Mouse (Mus musculus): Measurements from ENCODE around the gene Prkag1. TPM values are rescaled to one million over a fixed set of nuclear protein-coding genes. Genes with fewer than 3 reads are reported as not detected.

Prkag1 gene
- polyA plus RNA-seq, 1 experiment from 2014 or later, result 81.4 TPM

GRCm38 (mm10) chr15:98777005-98777616 lies 54.2 kb downstream of the Prkag1 start:
- WGBS, result 1% methylated on average over 19 of the region's 19 CpGs
- no peak for ATAC-seq (ENCODE audit: insufficient number of reproducible peaks, insufficient read depth, low FRiP score, low TSS enrichment, low read depth)
- peak overlapping the region; percentile 50 for H3K4me2 ChIP-seq
- H3K4me3 ChIP-seq (replicated peaks), result peak overlapping the region; percentile 31
- H3K36me3 ChIP-seq, result no peaks in the 10 kb centered on the region
- peaks cover 100% of the 10 kb centered on the region for H3K27me3 ChIP-seq
- H3K4me1 ChIP-seq (replicated peaks), result peaks cover 38% of the 10 kb centered on the region
- no peak overlapping the region for H3K27ac ChIP-seq
- peaks cover 4% of the 10 kb centered on the region; the same call in 1 of the 2 replicates for H3K9me3 ChIP-seq
- no peak overlapping the region for H3K9ac ChIP-seq (replicated peaks)

- H3K36me3 ChIP-seq, result no peaks in the 10 kb centered on the region
- H3K27ac ChIP-seq, result peak overlapping the region; percentile 45; the same call in 1 of the 2 replicates
- peaks cover 100% of the 10 kb centered on the region for H3K27me3 ChIP-seq
- peaks cover 4% of the 10 kb centered on the region; the same call in 1 of the 2 replicates for H3K9me3 ChIP-seq
- peak overlapping the region; percentile 50 for H3K4me2 ChIP-seq
- under 1% methylated on average over 61 of the region's 62 CpGs for WGBS
- peaks cover 41% of the 10 kb centered on the region for H3K4me1 ChIP-seq (replicated peaks)
- H3K4me3 ChIP-seq (replicated peaks), result peak overlapping the region; percentile 31
- peak overlapping the region; percentile 27 for H3K9ac ChIP-seq (replicated peaks)
- peak; percentile 18; the same call in 1 of the 2 replicates for ATAC-seq (ENCODE audit: insufficient number of reproducible peaks, insufficient read depth, low FRiP score, low TSS enrichment, low read depth)
Observed at GRCm38 (mm10) chr15:98776280-98777004, 54.9 kb downstream of the Prkag1 start.

GRCm38 (mm10) chr15:98775533-98775932 lies 55.8 kb downstream of the Prkag1 start:
- H3K4me1 ChIP-seq (replicated peaks), result peaks cover 41% of the 10 kb centered on the region
- peaks cover 4% of the 10 kb centered on the region; the same call in 1 of the 2 replicates for H3K9me3 ChIP-seq
- H3K9ac ChIP-seq (replicated peaks), result no peak overlapping the region
- H3K27ac ChIP-seq, result no peak overlapping the region
- no peak for ATAC-seq (ENCODE audit: insufficient number of reproducible peaks, insufficient read depth, low FRiP score, low TSS enrichment, low read depth)
- peak overlapping the region; percentile 50 for H3K4me2 ChIP-seq
- no peaks in the 10 kb centered on the region for H3K36me3 ChIP-seq
- peak overlapping the region; percentile 31; the same call in 1 of the 2 replicates for H3K4me3 ChIP-seq (replicated peaks)
- WGBS, result 0% methylated on average over 5 of the region's 5 CpGs
- peaks cover 100% of the 10 kb centered on the region for H3K27me3 ChIP-seq

DNA sequence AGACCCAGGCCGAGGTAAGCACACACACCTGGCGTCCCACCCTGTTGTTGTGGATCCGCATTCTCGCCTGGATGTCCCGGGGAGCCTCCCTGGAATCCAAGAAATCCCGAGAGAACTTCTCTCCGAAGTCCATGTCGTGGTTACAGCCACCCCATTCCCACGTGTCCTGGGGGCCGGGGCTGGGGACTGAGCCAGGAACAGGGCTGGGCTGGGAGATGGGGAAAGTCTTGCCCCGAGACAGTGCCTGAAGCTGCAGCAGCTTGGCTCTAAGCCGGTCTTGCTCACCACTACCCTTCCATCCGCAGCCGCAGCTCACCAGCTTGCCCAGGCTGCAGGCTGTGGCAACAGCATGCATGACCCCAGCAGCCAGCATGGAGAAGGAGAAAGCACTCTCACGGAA lies 57.2 kb downstream of the Prkag1 start:
- H3K9me3 ChIP-seq, result peaks cover 4% of the 10 kb centered on the region; the same call in 1 of the 2 replicates
- H3K27me3 ChIP-seq, result peaks cover 100% of the 10 kb centered on the region
- no peak overlapping the region for H3K4me3 ChIP-seq (replicated peaks)
- no peak overlapping the region for H3K4me2 ChIP-seq
- no peaks in the 10 kb centered on the region for H3K36me3 ChIP-seq
- no peak overlapping the region for H3K27ac ChIP-seq
- no peak for ATAC-seq (ENCODE audit: insufficient number of reproducible peaks, insufficient read depth, low FRiP score, low TSS enrichment, low read depth)
- 5% methylated on average over 15 of the region's 15 CpGs for WGBS
- peaks cover 41% of the 10 kb centered on the region for H3K4me1 ChIP-seq (replicated peaks)
- no peak overlapping the region for H3K9ac ChIP-seq (replicated peaks)

DNA sequence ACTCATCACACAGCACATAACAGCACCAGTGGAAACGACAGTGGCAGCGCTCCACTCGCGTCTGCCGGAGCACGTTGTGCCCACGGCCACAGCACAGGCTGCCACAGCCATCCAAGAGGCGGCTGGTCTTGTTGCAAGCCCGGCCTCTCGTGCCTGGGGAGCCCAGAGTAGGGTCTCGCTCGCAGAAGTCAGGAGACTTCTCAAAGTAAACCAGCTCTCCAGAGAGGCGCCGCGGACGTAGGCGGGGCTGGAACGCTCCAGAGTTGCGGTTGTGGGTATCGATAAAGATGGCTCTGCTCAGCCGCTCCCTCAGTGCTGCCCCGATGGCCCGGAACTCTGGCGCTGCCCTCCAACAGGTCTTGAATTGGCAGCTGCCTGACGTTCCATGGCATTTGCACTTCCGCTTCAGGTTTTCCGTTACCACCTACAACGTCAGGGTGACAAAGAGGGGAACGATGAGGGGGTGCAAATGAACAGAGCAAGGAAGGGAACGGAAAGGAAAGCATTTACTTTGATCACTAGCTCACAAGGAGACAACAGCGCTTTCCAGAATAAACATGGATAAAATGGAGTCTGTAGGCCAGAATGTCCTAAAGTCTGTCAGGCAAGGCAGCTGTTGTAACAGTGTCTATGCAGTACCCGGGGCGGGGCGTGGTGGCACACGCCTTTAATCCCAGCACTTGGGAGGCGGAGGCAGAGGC lies 58.7 kb downstream of the Prkag1 start:
- no peak overlapping the region for H3K27ac ChIP-seq
- ATAC-seq (ENCODE audit: insufficient number of reproducible peaks, insufficient read depth, low FRiP score, low TSS enrichment, low read depth), result no peak
- H3K9ac ChIP-seq (replicated peaks), result no peak overlapping the region
- H3K9me3 ChIP-seq, result peaks cover 4% of the 10 kb centered on the region; the same call in 1 of the 2 replicates
- H3K4me2 ChIP-seq, result peak overlapping the region; percentile 57
- H3K36me3 ChIP-seq, result no peaks in the 10 kb centered on the region
- WGBS, result 3% methylated on average over 36 of the region's 36 CpGs
- peaks cover 34% of the 10 kb centered on the region for H3K4me1 ChIP-seq (replicated peaks)
- peak overlapping the region; percentile 34 for H3K4me3 ChIP-seq (replicated peaks)
- peaks cover 100% of the 10 kb centered on the region for H3K27me3 ChIP-seq

DNA sequence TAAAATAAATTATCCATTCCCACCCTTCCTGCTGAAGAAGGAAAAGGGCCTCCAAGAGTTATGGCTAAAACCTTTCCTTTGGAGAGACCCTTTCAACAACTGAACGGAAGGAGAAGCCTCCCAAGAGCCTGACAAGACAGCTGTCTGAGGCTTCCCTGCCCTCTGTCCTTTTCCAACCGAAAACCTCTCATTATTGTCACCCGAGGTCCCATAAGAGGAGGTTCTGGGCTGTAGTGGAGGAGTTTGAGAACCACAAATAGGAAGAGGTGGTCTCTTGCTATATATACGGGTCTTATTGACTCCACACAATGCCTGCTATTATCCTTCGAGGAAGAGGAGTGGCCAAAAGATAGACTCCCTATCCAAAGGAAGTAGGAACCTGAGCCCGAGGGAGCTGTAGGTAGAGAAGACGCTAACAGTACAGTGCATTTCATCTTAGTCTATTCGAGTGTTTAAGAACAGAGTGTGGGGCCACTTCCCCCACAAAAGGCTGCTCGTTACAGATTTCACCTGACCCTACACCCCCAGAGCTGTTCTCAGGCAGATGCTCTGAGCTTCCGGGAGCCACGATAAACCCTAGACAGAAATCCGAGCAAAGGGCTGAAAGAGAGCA lies 59.4 kb downstream of the Prkag1 start:
- no peak for ATAC-seq (ENCODE audit: insufficient number of reproducible peaks, insufficient read depth, low FRiP score, low TSS enrichment, low read depth)
- peaks cover 27% of the 10 kb centered on the region for H3K4me1 ChIP-seq (replicated peaks)
- H3K4me2 ChIP-seq, result peak overlapping the region; percentile 57
- H3K27ac ChIP-seq, result no peak overlapping the region
- WGBS, result 8% methylated on average over 12 of the region's 12 CpGs
- H3K9me3 ChIP-seq, result peaks cover 4% of the 10 kb centered on the region; the same call in 1 of the 2 replicates
- peaks cover 94% of the 10 kb centered on the region for H3K27me3 ChIP-seq
- H3K36me3 ChIP-seq, result no peaks in the 10 kb centered on the region
- peak overlapping the region; percentile 34 for H3K4me3 ChIP-seq (replicated peaks)
- H3K9ac ChIP-seq (replicated peaks), result no peak overlapping the region

DNA sequence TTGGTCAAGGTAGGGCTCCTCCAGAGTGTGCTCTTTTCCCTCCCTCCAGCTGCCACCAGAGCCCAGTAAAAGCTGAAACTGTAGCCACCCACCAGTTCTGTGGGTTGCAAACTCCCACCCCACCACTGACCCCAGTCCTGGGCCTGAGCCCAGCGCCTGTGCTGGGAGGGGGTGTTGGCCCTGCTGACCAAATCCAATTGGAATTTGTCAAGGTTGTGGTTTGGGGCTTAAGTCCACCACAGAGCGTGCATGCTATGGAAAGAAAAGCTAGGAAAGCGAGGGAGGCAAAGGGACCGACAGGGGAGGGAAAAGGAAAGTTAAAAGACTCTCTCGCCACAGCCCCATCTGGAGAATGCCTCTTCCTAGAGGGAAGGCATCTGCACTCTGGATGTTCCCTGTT lies 63.1 kb downstream of the Prkag1 start:
- H3K4me1 ChIP-seq (replicated peaks), result peaks cover 18% of the 10 kb centered on the region
- H3K27ac ChIP-seq, result no peak overlapping the region
- H3K9ac ChIP-seq (replicated peaks), result no peak overlapping the region
- no peak for ATAC-seq (ENCODE audit: insufficient number of reproducible peaks, insufficient read depth, low FRiP score, low TSS enrichment, low read depth)
- no peak overlapping the region for H3K4me2 ChIP-seq
- no peaks in the 10 kb centered on the region for H3K36me3 ChIP-seq
- WGBS, result 27% methylated on average over 5 of the region's 5 CpGs
- H3K27me3 ChIP-seq, result peaks cover 65% of the 10 kb centered on the region
- H3K9me3 ChIP-seq, result peaks cover 4% of the 10 kb centered on the region; the same call in 1 of the 2 replicates
- no peak overlapping the region for H3K4me3 ChIP-seq (replicated peaks)

- no peak overlapping the region for H3K27ac ChIP-seq
- 0 out of 2 replicates have a peak overlapping the region, but pooled peaks have one; percentile 18 for H3K9ac ChIP-seq (replicated peaks)
- peaks cover 17% of the 10 kb centered on the region for H3K4me1 ChIP-seq (replicated peaks)
- peaks cover under 1% of the 10 kb centered on the region; the same call in 1 of the 2 replicates for H3K36me3 ChIP-seq
- H3K4me3 ChIP-seq (replicated peaks), result no peak overlapping the region
- no peaks in the 10 kb centered on the region for H3K9me3 ChIP-seq
- peaks cover 41% of the 10 kb centered on the region for H3K27me3 ChIP-seq
- ATAC-seq (ENCODE audit: insufficient number of reproducible peaks, insufficient read depth, low FRiP score, low TSS enrichment, low read depth), result no peak
- H3K4me2 ChIP-seq, result no peak overlapping the region
- WGBS, result 68% methylated on average over 4 of the region's 4 CpGs
Observed at GRCm38 (mm10) chr15:98765929-98766328, 65.4 kb downstream of the Prkag1 start.

Other genes starting within 250 kb of the Prkag1 start
- 22.1 and 25.7 TPM in 2 replicates for gene Adcy6, start 221.4 kb downstream of the Prkag1 start, polyA plus RNA-seq (2016; fragmentation: Nextera tagmentation; extraction: Ambion mirVana)
- gene Cacnb3, start 200.7 kb downstream of the Prkag1 start, polyA plus RNA-seq (2016; fragmentation: Nextera tagmentation; extraction: Ambion mirVana), result 43.1 and 44.3 TPM in 2 replicates
- 24.5 and 31.5 TPM in 2 replicates for gene Ddx23, start 168.6 kb downstream of the Prkag1 start, polyA plus RNA-seq (2016; fragmentation: Nextera tagmentation; extraction: Ambion mirVana)
- gene Rnd1, start 154.1 kb downstream of the Prkag1 start, polyA plus RNA-seq (2016; fragmentation: Nextera tagmentation; extraction: Ambion mirVana), result 0.24 and 0.54 TPM in 2 replicates
- 0.50 and 0.70 TPM in 2 replicates for gene Ccdc65, start 123.3 kb downstream of the Prkag1 start, polyA plus RNA-seq (2016; fragmentation: Nextera tagmentation; extraction: Ambion mirVana)
- 25.4 and 28.0 TPM in 2 replicates for gene Fkbp11, start 103.3 kb downstream of the Prkag1 start, polyA plus RNA-seq (2016; fragmentation: Nextera tagmentation; extraction: Ambion mirVana)
- 46.5 and 54.1 TPM in 2 replicates for gene Arf3, start 68.3 kb downstream of the Prkag1 start, polyA plus RNA-seq (2016; fragmentation: Nextera tagmentation; extraction: Ambion mirVana)
- gene Wnt10b, start 53.4 kb downstream of the Prkag1 start, polyA plus RNA-seq (2016; fragmentation: Nextera tagmentation; extraction: Ambion mirVana), result 1.5 and 1.7 TPM in 2 replicates
- not detected in 2 replicates for gene Wnt1, start 41.7 kb downstream of the Prkag1 start, polyA plus RNA-seq (2016; fragmentation: Nextera tagmentation; extraction: Ambion mirVana)
- 0.23 TPM in 1 of 2 replicates, not detected in the other for gene Ddn, start 22.0 kb downstream of the Prkag1 start, polyA plus RNA-seq (2016; fragmentation: Nextera tagmentation; extraction: Ambion mirVana)
- 13.0 and 14.4 TPM in 2 replicates for gene Kmt2d, start 39.7 kb upstream of the Prkag1 start, polyA plus RNA-seq (2016; fragmentation: Nextera tagmentation; extraction: Ambion mirVana)
- gene Rhebl1, start 63.0 kb upstream of the Prkag1 start, polyA plus RNA-seq (2016; fragmentation: Nextera tagmentation; extraction: Ambion mirVana), result 23.9 and 25.8 TPM in 2 replicates
- gene Dhh, start 67.0 kb upstream of the Prkag1 start, polyA plus RNA-seq (2016; fragmentation: Nextera tagmentation; extraction: Ambion mirVana), result 0.52 and 0.74 TPM in 2 replicates
- gene Lmbr1l, start 86.7 kb upstream of the Prkag1 start, polyA plus RNA-seq (2016; fragmentation: Nextera tagmentation; extraction: Ambion mirVana), result 23.4 and 24.1 TPM in 2 replicates
- gene Tuba1b, start 103.0 kb upstream of the Prkag1 start, polyA plus RNA-seq (2016; fragmentation: Nextera tagmentation; extraction: Ambion mirVana), result 1,691 and 1,695 TPM in 2 replicates
- gene Gm49450, start 122.0 kb upstream of the Prkag1 start, polyA plus RNA-seq (2016; fragmentation: Nextera tagmentation; extraction: Ambion mirVana), result not detected in 2 replicates
- 1,314 and 1,328 TPM in 2 replicates for gene Tuba1a, start 122.2 kb upstream of the Prkag1 start, polyA plus RNA-seq (2016; fragmentation: Nextera tagmentation; extraction: Ambion mirVana)
- 128 and 135 TPM in 2 replicates for gene Tuba1c, start 198.4 kb upstream of the Prkag1 start, polyA plus RNA-seq (2016; fragmentation: Nextera tagmentation; extraction: Ambion mirVana)
- gene Prph, start 223.7 kb upstream of the Prkag1 start, polyA plus RNA-seq (2016; fragmentation: Nextera tagmentation; extraction: Ambion mirVana), result 0.19 and 5.1 TPM in 2 replicates
- gene Troap, start 243.1 kb upstream of the Prkag1 start, polyA plus RNA-seq (2016; fragmentation: Nextera tagmentation; extraction: Ambion mirVana), result 39.5 and 47.1 TPM in 2 replicates

Data from limb, embryonic 12.5 days (tissue).